Mouse (Mus musculus) heart, embryonic 11.5 days (tissue): Measurements from ENCODE around the gene Ednrb. TPM values are rescaled to one million over a fixed set of nuclear protein-coding genes. Genes with fewer than 3 reads are reported as not detected.
"Not testable (repeated sequence)": the region's sequence is repeated elsewhere in the genome, so short reads cannot be mapped to it uniquely, and the experiment has no call there.

ENCODE experiments used
- ATAC-seq: fragments of 200-750 bp; cut with Nextera tagmentation; replicated peaks from 2 replicates; pipeline ENCODE4 v1.8.0; 2017; ENCODE audit warnings: moderate library complexity; ENCODE audit not compliant: insufficient number of reproducible peaks, low FRiP score, low TSS enrichment
- H3K27ac ChIP-seq: fragments of 300-500 bp; sonication (generic); 2 replicates; pipeline ENCODE4 v1.5.1; 2014; ENCODE audit warnings: mild to moderate bottlenecking, low read depth, low read length
- H3K27me3 ChIP-seq: fragments of 300-500 bp; sonication (generic); 2 replicates; pipeline ENCODE4 v1.6.1; 2014; ENCODE audit warnings: mild to moderate bottlenecking, low read length, mixed read lengths; ENCODE audit not compliant: control insufficient read depth, insufficient read depth
- H3K36me3 ChIP-seq: fragments of 300-500 bp; sonication (generic); 2 replicates; pipeline ENCODE4 v1.6.1; 2014; ENCODE audit warnings: mild to moderate bottlenecking, low read length, moderate library complexity, mixed read lengths; ENCODE audit not compliant: control insufficient read depth, insufficient read depth
- H3K4me1 ChIP-seq: fragments of 300-500 bp; sonication (generic); 2 replicates; pipeline ENCODE4 v1.6.1; 2014; ENCODE audit warnings: low read length; ENCODE audit not compliant: control insufficient read depth, insufficient read depth
- H3K4me2 ChIP-seq: fragments of 300-500 bp; sonication (generic); 2 replicates; pipeline ENCODE4 v1.6.1; 2014; ENCODE audit warnings: mild to moderate bottlenecking, moderate library complexity
- H3K4me3 ChIP-seq: fragments of 300-500 bp; sonication (generic); 2 replicates; pipeline ENCODE4 v1.5.1; 2014; ENCODE audit warnings: low read depth, low read length
- H3K9ac ChIP-seq: fragments of 300-500 bp; sonication (generic); 2 replicates; pipeline ENCODE4 v1.6.1; 2014; ENCODE audit warnings: mild to moderate bottlenecking, low read depth, low read length, moderate library complexity
- H3K9me3 ChIP-seq: fragments of 300-500 bp; sonication (generic); replicated peaks from 2 replicates; pipeline ENCODE4 v1.6.1; 2016; ENCODE audit warnings: low read length; ENCODE audit not compliant: control insufficient read depth
- WGBS: fragments of 180-500 bp; shearing (Covaris S2); extraction: QIAGEN DNeasy Blood & Tissue Kit; methylation state at CpG from one replicate; pipeline ENCODE4 v1.1.7; 2014; ENCODE audit not compliant: insufficient replicate concordance; 5-methylcytosine and 5-hydroxymethylcytosine counted together
- polyA plus RNA-seq: library from polyadenylated mRNA; unstranded; fragments of >200 nt; fragmentation: Nextera tagmentation; extraction: Ambion mirVana; gene quantifications from 2 replicates; pipeline ENCODE4 v1.2.1, GENCODE M21; 2014

Ednrb gene
- polyA plus RNA-seq, 1 experiment from 2014 or later, result 96.5 TPM

- Histone ChIP-seq H3K4me3 (no peak overlapping the region), H3K4me2 (no peak overlapping the region), H3K9ac (no peak overlapping the region), H3K27me3 (no peaks in the 10 kb centered on the region), H3K4me1 (0 out of 2 replicates have a peak, but pooled peaks cover under 1% of the 10 kb centered on the region), H3K27ac (no peak overlapping the region), H3K36me3 (no peaks in the 10 kb centered on the region), H3K9me3 (no peaks in the 10 kb centered on the region)
- ATAC-seq, result no peak
- 79% methylated on average over 2 of the region's 2 CpGs for WGBS
Observed at GRCm38 (mm10) chr14:103787547-103787946, 56.7 kb downstream of the Ednrb start.

- Histone ChIP-seq H3K4me1 (no peaks in the 10 kb centered on the region), H3K27me3 (no peaks in the 10 kb centered on the region), H3K4me2 (no peak overlapping the region), H3K9ac (no peak overlapping the region), H3K27ac (no peak overlapping the region), H3K9me3 (no peaks in the 10 kb centered on the region), H3K36me3 (no peaks in the 10 kb centered on the region), H3K4me3 (no peak overlapping the region)
- WGBS, result 56% methylated on average over 9 of the region's 9 CpGs
- 0 out of 2 replicates have a peak, but pooled peaks have one; percentile 42 for ATAC-seq
Observed at GRCm38 (mm10) chr14:103785096-103785965, 58.9 kb downstream of the Ednrb start.

- not testable (repeated sequence) for H3K9ac ChIP-seq, H3K27ac ChIP-seq, ATAC-seq, H3K9me3 ChIP-seq, H3K4me1 ChIP-seq, H3K4me3 ChIP-seq, H3K27me3 ChIP-seq, H3K36me3 ChIP-seq, H3K4me2 ChIP-seq
- WGBS, result 86% methylated on average over 6 of the region's 6 CpGs
Observed at GRCm38 (mm10) chr14:103780336-103780735, 63.9 kb downstream of the Ednrb start.

- Histone ChIP-seq H3K36me3 (no peaks in the 10 kb centered on the region), H3K9me3 (no peaks in the 10 kb centered on the region), H3K27ac (no peak overlapping the region), H3K4me1 (no peaks in the 10 kb centered on the region), H3K4me2 (no peak overlapping the region), H3K4me3 (no peak overlapping the region), H3K27me3 (no peaks in the 10 kb centered on the region), H3K9ac (no peak overlapping the region)
- WGBS, result 75% methylated on average over 6 of the region's 6 CpGs
- ATAC-seq, result no peak
Observed at GRCm38 (mm10) chr14:103779276-103779675, 64.9 kb downstream of the Ednrb start.

GRCm38 (mm10) chr14:103778533-103779151, 65.6 kb downstream of the Ednrb start:
- no peaks in the 10 kb centered on the region for H3K9me3 ChIP-seq
- H3K4me2 ChIP-seq, result peak overlapping the region; percentile 42
- H3K27ac ChIP-seq, result no peak overlapping the region
- ATAC-seq, result no peak
- no peaks in the 10 kb centered on the region for H3K4me1 ChIP-seq
- no peak overlapping the region for H3K4me3 ChIP-seq
- no peaks in the 10 kb centered on the region for H3K27me3 ChIP-seq
- WGBS, result 69% methylated on average over 13 of the region's 13 CpGs
- no peak overlapping the region for H3K9ac ChIP-seq
- no peaks in the 10 kb centered on the region for H3K36me3 ChIP-seq

GRCm38 (mm10) chr14:103778009-103778431, 66.2 kb downstream of the Ednrb start:
- no peak overlapping the region for H3K27ac ChIP-seq
- no peaks in the 10 kb centered on the region for H3K36me3 ChIP-seq
- H3K9ac ChIP-seq, result no peak overlapping the region
- 31% methylated on average over 12 of the region's 12 CpGs for WGBS
- ATAC-seq, result no peak
- H3K4me2 ChIP-seq, result peak overlapping the region; percentile 42
- no peaks in the 10 kb centered on the region for H3K27me3 ChIP-seq
- no peaks in the 10 kb centered on the region for H3K4me1 ChIP-seq
- H3K4me3 ChIP-seq, result no peak overlapping the region
- H3K9me3 ChIP-seq, result no peaks in the 10 kb centered on the region

- ATAC-seq, result no peak
- H3K4me3 ChIP-seq, result no peak overlapping the region
- no peaks in the 10 kb centered on the region for H3K4me1 ChIP-seq
- WGBS, result 57% methylated on average over 4 of the region's 4 CpGs
- no peak overlapping the region for H3K9ac ChIP-seq
- H3K4me2 ChIP-seq, result no peak overlapping the region
- no peak overlapping the region for H3K27ac ChIP-seq
- no peaks in the 10 kb centered on the region for H3K9me3 ChIP-seq
- no peaks in the 10 kb centered on the region for H3K27me3 ChIP-seq
- no peaks in the 10 kb centered on the region for H3K36me3 ChIP-seq
Observed at GRCm38 (mm10) chr14:103777386-103777785, 66.8 kb downstream of the Ednrb start.

- H3K36me3 ChIP-seq, result no peaks in the 10 kb centered on the region
- no peak for ATAC-seq
- no peaks in the 10 kb centered on the region for H3K9me3 ChIP-seq
- H3K4me2 ChIP-seq, result no peak overlapping the region
- H3K27ac ChIP-seq, result no peak overlapping the region
- no peak overlapping the region for H3K4me3 ChIP-seq
- H3K4me1 ChIP-seq, result no peaks in the 10 kb centered on the region
- 70% methylated on average over 9 of the region's 9 CpGs for WGBS
- H3K27me3 ChIP-seq, result no peaks in the 10 kb centered on the region
- H3K9ac ChIP-seq, result no peak overlapping the region
Observed at GRCm38 (mm10) chr14:103769319-103770245, 74.6 kb downstream of the Ednrb start.
